Comparison of ENCODE assay signal across 8 mouse cellular contexts in genomic region chr9:98425351-98425880, GRCm38 (mm10). TPM values are rescaled to one million over a fixed set of nuclear protein-coding genes. Genes with fewer than 3 reads are reported as not detected.
A peak's percentile ranks its signal among the peaks of the same experiment; 100 is the strongest.
DNase-seq lines count a peak whose midpoint lies in the region; ATAC-seq lines count a peak whose summit lies in the region.

No protein-coding gene starts in this region.

- H3K4me3 ChIP-seq in kidney, embryonic 15.5 days (replicated peaks): peak overlapping the region; percentile 73
- peak overlapping the region; percentile 49 for H3K4me3 ChIP-seq in embryonic facial prominence, embryonic 12.5 days
- peak overlapping the region; percentile 68 for H3K4me3 ChIP-seq in limb, embryonic 10.5 days
- peak overlapping the region; percentile 56 for H3K4me3 ChIP-seq in neural tube, embryonic 14.5 days (ENCODE audit: low read depth, low read length)

- H3K9me3 ChIP-seq in kidney, embryonic 15.5 days (replicated peaks): no peaks in the 10 kb centered on the region
- H3K9me3 ChIP-seq in embryonic facial prominence, embryonic 12.5 days: no peaks in the 10 kb centered on the region
- no peaks in the 10 kb centered on the region for H3K9me3 ChIP-seq in limb, embryonic 10.5 days (replicated peaks)
- no peaks in the 10 kb centered on the region for H3K9me3 ChIP-seq in neural tube, embryonic 14.5 days (ENCODE audit: control insufficient read depth, low read length)

- ATAC-seq in kidney, embryonic 15.5 days (replicated peaks; ENCODE audit: low FRiP score): no peak
- ATAC-seq in embryonic facial prominence, embryonic 12.5 days (ENCODE audit: insufficient number of reproducible peaks, insufficient read depth, low FRiP score, low TSS enrichment): no peak
- ATAC-seq in neural tube, embryonic 14.5 days (ENCODE audit: low read depth): no peak
- ATAC-seq in monocyte, adult 5-6 weeks (replicated peaks; ENCODE audit: insufficient number of reproducible peaks, low FRiP score, low TSS enrichment, poor library complexity, severe bottlenecking): no peak

- no peaks in the 10 kb centered on the region for H3K27me3 ChIP-seq in kidney, embryonic 15.5 days
- no peaks in the 10 kb centered on the region for H3K27me3 ChIP-seq in embryonic facial prominence, embryonic 12.5 days
- peaks cover 26% of the 10 kb centered on the region for H3K27me3 ChIP-seq in limb, embryonic 10.5 days (ENCODE audit: low read depth, poor library complexity, severe bottlenecking)
- no peaks in the 10 kb centered on the region for H3K27me3 ChIP-seq in neural tube, embryonic 14.5 days (ENCODE audit: control insufficient read depth, insufficient read depth, low read length)

- H3K27ac ChIP-seq in kidney, embryonic 15.5 days: peak overlapping the region; percentile 66
- peak overlapping the region; percentile 60; the same call in 1 of the 2 replicates for H3K27ac ChIP-seq in embryonic facial prominence, embryonic 12.5 days
- peak overlapping the region; percentile 85 for H3K27ac ChIP-seq in limb, embryonic 10.5 days
- H3K27ac ChIP-seq in neural tube, embryonic 14.5 days (ENCODE audit: low read depth, low read length): no peak overlapping the region; the same call in 1 of the 2 replicates

- H3K36me3 ChIP-seq in kidney, embryonic 15.5 days: no peaks in the 10 kb centered on the region; the same call in 1 of the 2 replicates
- H3K36me3 ChIP-seq in embryonic facial prominence, embryonic 12.5 days: 0 out of 2 replicates have a peak, but pooled peaks cover 4% of the 10 kb centered on the region
- no peaks in the 10 kb centered on the region for H3K36me3 ChIP-seq in limb, embryonic 10.5 days
- no peaks in the 10 kb centered on the region for H3K36me3 ChIP-seq in neural tube, embryonic 14.5 days (ENCODE audit: control insufficient read depth, insufficient read depth, low read length)

- peaks cover 70% of the 10 kb centered on the region for H3K4me1 ChIP-seq in kidney, embryonic 15.5 days
- H3K4me1 ChIP-seq in embryonic facial prominence, embryonic 12.5 days: peaks cover 62% of the 10 kb centered on the region
- H3K4me1 ChIP-seq in limb, embryonic 10.5 days: peaks cover 62% of the 10 kb centered on the region
- H3K4me1 ChIP-seq in neural tube, embryonic 14.5 days (ENCODE audit: control insufficient read depth, insufficient read depth, low read length): peaks cover 19% of the 10 kb centered on the region

- no peak for DNase-seq in kidney, adult 11 months
- peak; percentile 49 for DNase-seq in limb, embryonic 10.5 days (ENCODE audit: low spot score)
- no peak for DNase-seq in c-Kit-positive CD71-positive TER-119-positive erythroid progenitor cells, embryonic 14.5 days (ENCODE audit: low spot score)
- no peak for DNase-seq in frontal cortex, postnatal 25 days (ENCODE audit: low spot score in 2 of 2)

- 4% methylated on average over 19 of the region's 19 CpGs for WGBS in kidney, embryonic 15.5 days
- WGBS in embryonic facial prominence, embryonic 12.5 days: 4% methylated on average over 19 of the region's 19 CpGs
- 7% methylated on average over 19 of the region's 19 CpGs for WGBS in limb, embryonic 10.5 days
- WGBS in neural tube, embryonic 14.5 days: 7% methylated on average over 19 of the region's 19 CpGs

- H3K9ac ChIP-seq in kidney, embryonic 15.5 days: peak overlapping the region; percentile 63
- peak overlapping the region; percentile 69 for H3K9ac ChIP-seq in embryonic facial prominence, embryonic 12.5 days
- peak overlapping the region; percentile 60; the same call in 1 of the 2 replicates for H3K9ac ChIP-seq in neural tube, embryonic 14.5 days (replicated peaks; ENCODE audit: low read depth, low read length)

- peak overlapping the region; percentile 83 for H3K4me2 ChIP-seq in kidney, embryonic 15.5 days
- H3K4me2 ChIP-seq in embryonic facial prominence, embryonic 12.5 days (replicated peaks): peak overlapping the region; percentile 70
- H3K4me2 ChIP-seq in neural tube, embryonic 14.5 days (ENCODE audit: low read depth, low read length): peak overlapping the region; percentile 71

RNA-seq across cellular contexts. Expression of gene Rbp1, which starts 2.7 kb away (rescaled TPM):
- polyA plus RNA-seq in kidney, embryonic 15.5 days (2015; fragmentation: Nextera tagmentation; extraction: Ambion mirVana): 117 and 118 TPM in 2 replicates
- polyA plus RNA-seq in embryonic facial prominence, embryonic 12.5 days (2016; fragmentation: Nextera tagmentation; extraction: Ambion mirVana): 81.0 and 85.8 TPM in 2 replicates
- polyA plus RNA-seq in limb, embryonic 10.5 days (2016; fragmentation: Nextera tagmentation; extraction: Ambion mirVana): 28.6 and 29.7 TPM in 2 replicates
- polyA plus RNA-seq in neural tube, embryonic 14.5 days (2014; fragmentation: Nextera tagmentation; extraction: Ambion mirVana): 49.1 and 94.7 TPM in 2 replicates
- total RNA-seq in monocyte, adult 5-6 weeks (2017): not detected in 3 replicates
